Mouse (Mus musculus) thymus, adult 2 months (tissue): ENCODE data around the gene Gm28308.

Experiments
- CTCF ChIP-seq: fragments of 200-500 bp; IDR thresholded peaks from 2 replicates; pipeline ENCODE4 v1.5.1; 2012; ENCODE audit warnings: mild to moderate bottlenecking, control low read depth, low read length, moderate library complexity, borderline replicate concordance; ENCODE audit not compliant: control insufficient read depth, poor library complexity, insufficient read depth; ENCODE audit errors: extremely low read depth
- POLR2A ChIP-seq: fragments of 200-500 bp; IDR thresholded peaks from 2 replicates; pipeline ENCODE4 v1.6.1; 2012; ENCODE audit warnings: mild to moderate bottlenecking, low read length, control low read depth, moderate library complexity; ENCODE audit not compliant: control insufficient read depth, poor library complexity, insufficient read depth; ENCODE audit errors: extremely low read depth

DNA sequence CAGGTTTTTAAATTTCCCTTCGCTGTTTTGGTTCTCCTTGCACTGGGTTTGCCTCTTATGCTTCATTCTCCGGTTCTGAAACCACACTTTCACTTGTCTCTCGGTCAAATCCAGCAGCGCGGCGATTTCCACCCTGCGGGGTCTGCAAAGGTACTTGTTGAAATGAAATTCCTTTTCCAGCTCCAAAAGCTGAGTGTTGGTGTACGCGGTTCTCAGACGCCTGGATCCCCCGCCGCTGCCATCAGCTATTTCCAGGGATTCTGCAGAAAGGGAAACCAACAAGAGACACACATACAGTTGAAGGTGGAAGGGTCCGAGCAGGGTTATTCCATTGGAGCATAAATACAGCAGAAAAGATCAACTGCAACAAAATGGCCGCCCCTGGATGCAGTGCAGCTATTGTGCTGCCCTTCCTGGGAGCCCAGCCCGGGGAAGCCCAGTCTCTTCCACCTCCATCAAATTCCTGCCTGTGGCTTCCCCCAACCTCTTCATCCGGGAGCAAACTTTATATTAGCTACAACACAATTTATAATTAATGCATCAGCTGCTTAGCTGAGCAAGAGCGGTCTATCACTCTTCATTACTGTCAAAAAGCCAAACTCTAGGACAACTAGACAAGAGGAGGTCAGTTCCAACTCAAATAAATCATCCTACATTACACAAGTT lies 49.6 kb downstream of the Gm28308 start:
- no peak for TF ChIP-seq POLR2A
- TF ChIP-seq CTCF: no peak
